Mouse (Mus musculus): ENCODE data around the gene Anapc15. TPM values are rescaled to one million over a fixed set of nuclear protein-coding genes. Genes with fewer than 3 reads are reported as not detected.

Anapc15 gene
- 60.4 and 69.4 TPM in 2 replicates for polyA plus RNA-seq (2012; rRNA removed)

- DNase-seq (ENCODE audit: extremely low spot score in 1 of 2, low spot score in 1 of 2), result no peak
Measured at GRCm38 (mm10) chr7:101863415-101863814, at the start of gene Anapc15. Anapc15 (plus strand) TSS chr7:101863715.

GRCm38 (mm10) chr7:101817861-101818401, 45.6 kb upstream of the Anapc15 start, which contains the start of gene Phox2a:
Phox2a (plus strand) TSS chr7:101818313.
- DNase-seq (ENCODE audit: extremely low spot score in 1 of 2, low spot score in 1 of 2), result no peak

- DNase-seq (ENCODE audit: extremely low spot score in 1 of 2, low spot score in 1 of 2), result no peak
Measured at GRCm38 (mm10) chr7:101820295-101821030, 43.1 kb upstream of the Anapc15 start.

DNA sequence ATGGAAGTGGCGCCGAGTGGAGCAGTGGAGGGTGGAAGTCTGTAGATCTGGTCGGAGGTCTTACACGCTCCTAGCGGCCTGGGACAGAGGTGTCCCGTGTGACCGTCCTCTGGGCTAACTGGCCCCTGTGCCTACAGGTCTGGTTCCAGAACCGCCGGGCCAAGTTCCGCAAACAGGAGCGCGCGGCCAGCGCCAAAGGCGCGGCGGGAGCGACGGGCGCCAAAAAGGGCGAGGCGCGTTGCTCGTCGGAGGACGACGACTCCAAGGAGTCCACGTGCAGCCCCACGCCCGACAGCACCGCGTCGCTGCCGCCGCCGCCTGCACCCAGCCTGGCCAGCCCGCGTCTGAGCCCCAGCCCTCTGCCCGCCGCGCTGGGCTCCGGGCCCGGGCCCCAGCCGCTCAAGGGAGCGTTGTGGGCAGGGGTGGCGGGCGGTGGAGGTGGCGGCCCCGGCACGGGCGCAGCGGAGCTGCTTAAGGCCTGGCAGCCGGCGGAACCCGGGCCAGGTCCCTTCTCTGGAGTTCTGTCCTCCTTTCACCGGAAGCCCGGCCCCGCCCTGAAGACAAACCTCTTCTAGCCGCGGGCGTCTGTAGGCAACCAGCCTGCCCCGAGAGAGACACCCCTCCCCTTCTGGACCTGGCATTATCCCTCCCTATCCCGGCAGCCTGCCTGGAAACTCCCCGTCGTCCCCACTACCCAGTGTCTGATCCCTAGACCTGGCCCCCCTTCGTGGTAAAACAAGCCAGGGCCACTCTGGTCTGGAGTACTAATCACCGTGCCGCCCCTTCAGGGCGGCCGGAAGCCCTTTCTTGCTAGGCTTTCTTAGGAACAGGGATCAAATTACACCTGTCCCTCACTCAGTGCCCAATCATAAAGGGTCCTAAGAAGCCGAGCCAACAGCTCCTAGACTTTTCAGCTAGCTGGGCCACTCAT, 41.7 kb upstream of the Anapc15 start:
- no peak for DNase-seq (ENCODE audit: extremely low spot score in 1 of 2, low spot score in 1 of 2)

- no peak for DNase-seq (ENCODE audit: extremely low spot score in 1 of 2, low spot score in 1 of 2)
Measured at GRCm38 (mm10) chr7:101822836-101823757, 40.4 kb upstream of the Anapc15 start.

DNA sequence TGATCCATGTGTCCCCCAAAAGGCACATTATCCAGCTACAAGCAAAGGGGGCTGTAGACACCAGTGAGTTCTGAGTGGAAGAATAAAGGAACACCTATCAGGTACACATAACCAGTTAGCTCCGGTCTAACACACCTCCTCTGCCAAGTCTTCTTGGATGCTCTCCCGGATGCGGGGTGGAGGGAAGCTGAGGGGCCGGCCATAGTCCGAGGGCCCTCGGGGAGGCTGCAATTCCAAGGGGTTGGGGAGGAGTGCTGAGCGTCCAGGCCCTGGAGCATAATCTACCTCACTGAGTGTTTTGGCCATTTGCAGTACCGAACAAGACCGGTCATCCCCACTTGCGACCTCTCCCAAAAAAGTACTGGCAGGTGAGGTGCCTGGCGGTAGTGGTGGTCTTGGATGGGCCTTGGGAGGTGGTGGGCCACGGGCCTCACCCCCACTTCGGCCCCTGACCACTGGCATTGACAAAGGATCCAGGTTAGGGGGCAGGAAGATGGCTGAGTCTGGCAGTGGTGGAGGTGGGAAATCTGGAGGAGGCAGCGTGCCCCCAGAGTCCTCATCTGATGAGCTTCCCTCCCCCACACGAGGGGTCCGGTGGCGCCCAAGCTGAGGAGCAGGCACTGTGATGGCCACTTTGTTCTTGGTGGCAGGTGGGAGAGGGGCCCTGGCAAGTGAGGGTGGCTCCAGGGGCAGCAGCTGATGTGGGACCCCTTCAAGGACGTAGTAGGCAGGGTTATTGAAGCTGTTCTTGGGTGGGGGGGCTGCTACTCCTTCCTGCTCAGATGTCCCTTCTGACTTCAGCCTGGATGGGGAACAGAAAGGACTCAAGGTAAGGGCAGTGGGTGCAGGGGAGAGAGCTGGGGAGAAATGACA, 39.5 kb upstream of the Anapc15 start:
- no peak for DNase-seq (ENCODE audit: extremely low spot score in 1 of 2, low spot score in 1 of 2)

DNA sequence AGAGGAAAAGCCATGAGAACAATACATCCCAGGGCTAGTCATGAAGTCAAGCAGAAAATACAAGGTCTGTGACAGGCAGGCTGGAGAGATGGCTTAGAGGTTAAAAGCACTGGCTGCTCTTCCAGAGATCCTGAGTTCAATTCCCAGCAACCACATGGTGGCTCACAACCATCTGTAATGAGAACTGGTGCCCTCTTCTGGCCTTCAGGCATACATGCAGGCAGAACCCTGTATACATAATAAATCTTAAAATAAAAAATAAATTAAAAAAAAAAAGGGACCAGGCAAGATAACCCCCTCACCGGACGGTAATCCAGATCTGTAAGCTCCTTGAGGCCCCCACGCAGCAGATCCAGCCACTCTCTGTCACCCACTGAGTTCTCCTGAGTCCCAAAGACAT, 33.1 kb upstream of the Anapc15 start:
- DNase-seq (ENCODE audit: extremely low spot score in 1 of 2, low spot score in 1 of 2), result no peak

- DNase-seq (ENCODE audit: extremely low spot score in 1 of 2, low spot score in 1 of 2), result no peak
Measured at GRCm38 (mm10) chr7:101831437-101831836, 32.1 kb upstream of the Anapc15 start.

DNA sequence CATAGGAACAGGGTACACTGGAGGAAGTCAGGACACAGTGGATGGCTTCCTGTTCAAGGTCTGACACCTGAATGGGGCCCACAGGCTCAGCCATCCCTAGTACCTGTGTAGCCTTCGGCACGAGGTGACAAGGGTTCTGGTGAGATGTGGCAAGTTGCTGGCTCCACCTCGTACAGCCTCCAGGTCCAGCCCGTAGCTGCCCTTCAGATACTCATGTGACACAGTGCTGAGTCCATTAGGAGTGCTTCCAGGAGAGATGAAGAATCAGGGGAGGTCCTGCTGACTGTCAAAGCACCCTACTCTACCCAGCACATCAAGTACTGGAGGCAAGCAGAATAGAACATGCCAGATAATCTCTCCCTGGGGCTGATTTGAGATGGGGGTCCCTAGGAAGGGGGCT, 31.1 kb upstream of the Anapc15 start:
- no peak for DNase-seq (ENCODE audit: extremely low spot score in 1 of 2, low spot score in 1 of 2)

DNA sequence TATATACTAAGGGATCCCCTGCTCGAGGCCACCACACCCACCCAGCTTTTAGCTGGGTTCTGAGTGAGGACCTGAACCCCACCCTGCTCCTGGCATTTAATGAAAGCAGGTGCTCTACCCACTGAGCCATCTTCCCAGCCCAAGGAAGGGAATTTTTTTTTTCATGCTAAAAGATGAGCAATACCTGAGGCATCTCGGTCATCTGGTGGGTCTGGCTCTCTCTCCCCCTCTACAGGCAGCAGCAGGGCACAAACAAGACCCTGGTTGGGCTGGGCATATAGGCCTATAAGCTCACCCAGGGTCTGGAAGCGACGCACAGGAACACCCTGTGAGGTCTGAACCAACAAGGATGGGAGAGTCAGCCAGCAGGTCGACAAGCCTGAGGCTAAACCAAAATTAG, 30.2 kb upstream of the Anapc15 start:
- no peak for DNase-seq (ENCODE audit: extremely low spot score in 1 of 2, low spot score in 1 of 2)

- DNase-seq (ENCODE audit: extremely low spot score in 1 of 2, low spot score in 1 of 2), result no peak
Measured at GRCm38 (mm10) chr7:101833916-101834584, 29.5 kb upstream of the Anapc15 start.

GRCm38 (mm10) chr7:101834903-101835302, 28.6 kb upstream of the Anapc15 start:
- DNase-seq (ENCODE audit: extremely low spot score in 1 of 2, low spot score in 1 of 2), result no peak

- no peak for DNase-seq (ENCODE audit: extremely low spot score in 1 of 2, low spot score in 1 of 2)
Measured at GRCm38 (mm10) chr7:101835457-101836109, 27.9 kb upstream of the Anapc15 start.

GRCm38 (mm10) chr7:101836271-101837153, 27.0 kb upstream of the Anapc15 start:
- DNase-seq (ENCODE audit: extremely low spot score in 1 of 2, low spot score in 1 of 2), result peak in 1 of 2 experiments; percentile 49

DNA sequence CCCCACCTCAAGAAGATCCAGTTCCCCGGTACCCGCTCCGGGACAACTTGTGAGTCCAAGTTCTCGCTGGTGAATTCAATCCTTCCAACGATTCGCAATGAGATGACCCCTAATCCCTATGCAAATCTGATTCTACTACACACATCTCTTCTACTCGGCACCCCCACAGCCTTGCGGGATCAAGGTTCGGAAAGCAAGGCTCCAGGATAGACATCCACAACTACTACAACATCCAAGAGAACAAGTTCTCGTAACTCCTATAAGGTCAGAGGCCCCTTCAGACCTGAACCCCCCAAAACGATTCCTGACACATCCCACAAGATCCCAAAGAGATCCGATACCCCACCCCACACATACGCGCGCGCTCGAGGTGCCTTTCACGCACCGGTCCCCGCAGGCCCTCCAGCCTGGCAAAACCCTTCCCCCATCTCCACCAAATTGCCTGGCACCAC, 26.3 kb upstream of the Anapc15 start:
- no peak for DNase-seq (ENCODE audit: extremely low spot score in 1 of 2, low spot score in 1 of 2)

GRCm38 (mm10) chr7:101837606-101838471, 25.7 kb upstream of the Anapc15 start, which contains the start of gene Inppl1:
Inppl1 (minus strand) TSS chr7:101838229.
- DNase-seq (ENCODE audit: extremely low spot score in 1 of 2, low spot score in 1 of 2), result peak; percentile 81 to 88

All from frontal cortex, adult 2 months (tissue).